Mouse (Mus musculus) frontal cortex, postnatal 14 days (tissue): ENCODE results near the gene Elp4.
A peak's percentile ranks its signal among the peaks of the same experiment; 100 is the strongest.

Source experiments
- DNase-seq, 2 experiments: peaks; one replicate each; pipeline ENCODE4 v3.0.0; 2022; ENCODE audit warnings: low spot score in 2 of 2

The Elp4 gene

DNA sequence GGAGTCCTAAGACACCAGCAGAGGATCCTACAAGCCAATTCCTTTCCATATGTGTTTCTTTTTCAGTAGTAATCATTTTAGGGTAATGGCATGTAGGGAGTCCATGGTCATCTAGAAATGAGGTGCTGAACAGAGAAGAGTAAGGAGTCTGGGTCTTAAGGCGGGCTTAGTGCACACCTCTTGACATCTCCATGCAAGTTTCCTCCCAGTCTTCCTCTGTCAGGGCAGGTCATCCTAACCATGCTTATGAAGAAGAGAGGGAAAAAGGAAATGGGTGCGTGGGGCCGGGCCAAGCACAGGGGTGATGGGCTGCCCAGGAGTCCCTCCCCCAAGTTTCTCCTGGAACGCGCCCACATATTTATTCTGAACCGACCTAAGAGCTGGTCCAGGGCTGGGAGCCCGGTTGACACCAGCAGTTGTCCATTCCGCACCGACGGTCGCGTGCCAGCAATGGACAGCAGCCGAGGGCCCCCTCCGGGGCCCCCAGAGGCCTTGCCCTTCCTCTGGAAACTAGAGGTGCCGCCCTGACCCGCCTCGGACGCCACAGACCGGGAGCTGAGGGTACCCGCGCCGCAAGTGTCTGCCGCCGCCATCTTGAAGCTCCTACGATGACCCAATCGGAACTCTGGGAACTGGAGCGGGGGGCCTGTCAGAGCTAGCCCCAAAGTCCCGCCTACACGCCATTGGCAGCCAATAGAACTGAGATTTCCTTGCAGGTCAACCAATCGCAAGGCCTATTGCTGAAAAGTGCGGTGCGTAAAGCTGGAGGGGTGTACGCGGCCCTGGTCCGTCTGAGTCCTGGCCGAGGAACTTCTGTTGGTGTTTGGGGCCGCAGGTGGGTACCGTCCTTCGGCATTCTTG is at the start of gene Elp4, which contains the start of gene Immp1l:
Gene Elp4, minus strand, starts transcription at position 669 of the 861 bp plus-strand sequence.
Gene Immp1l, plus strand, starts transcription at position 743 of the 861 bp plus-strand sequence.
- peak; percentile 95 to 97 for DNase-seq

DNA sequence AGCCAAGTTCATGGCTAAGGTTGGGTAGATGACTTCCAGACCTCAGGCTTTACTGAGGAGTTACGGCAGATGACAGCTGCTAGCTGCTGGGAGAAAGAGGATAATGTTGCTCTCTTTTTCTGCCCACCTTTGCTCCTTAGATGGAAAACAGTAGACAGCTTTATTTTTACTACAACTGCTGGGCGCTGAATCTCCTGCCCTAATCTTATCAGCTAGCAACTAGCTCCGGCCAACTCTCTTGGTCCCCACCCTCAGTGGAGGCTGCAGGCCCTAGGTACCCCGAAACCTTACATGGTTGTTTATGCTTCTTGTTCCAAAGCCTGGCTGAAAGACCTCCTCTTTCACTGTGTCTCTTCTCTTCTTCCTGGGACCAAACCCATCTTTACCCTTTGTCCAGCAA is 49.5 kb upstream of the Elp4 start:
- DNase-seq = no peak

DNA sequence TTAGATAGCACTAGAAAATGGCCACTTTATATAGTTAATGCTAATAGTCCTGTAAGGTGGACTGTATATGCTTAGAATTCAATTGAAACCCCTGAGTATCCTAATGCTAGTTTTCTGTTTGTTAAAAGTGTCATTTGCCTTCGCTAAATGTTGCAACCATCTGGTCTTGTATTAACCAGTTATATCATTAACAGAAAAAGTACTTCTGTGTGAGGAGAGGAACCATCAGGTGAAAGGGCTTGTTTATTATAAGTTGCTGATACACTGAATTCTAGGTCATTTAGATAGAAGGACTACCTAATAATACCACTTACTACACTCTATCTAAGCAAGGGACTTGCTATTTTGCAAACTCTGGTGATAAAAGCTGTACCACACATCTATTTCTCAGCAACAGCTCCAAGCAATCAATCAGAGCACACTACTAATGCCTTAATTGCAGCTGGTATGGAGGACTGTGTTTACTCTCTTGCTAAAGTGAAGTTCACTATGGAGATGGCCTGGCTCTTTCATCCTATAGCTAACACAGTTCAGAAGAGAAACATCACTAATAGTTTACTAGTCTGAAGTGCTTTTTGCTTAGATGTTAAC is 47.1 kb upstream of the Elp4 start:
- DNase-seq = no peak

DNA sequence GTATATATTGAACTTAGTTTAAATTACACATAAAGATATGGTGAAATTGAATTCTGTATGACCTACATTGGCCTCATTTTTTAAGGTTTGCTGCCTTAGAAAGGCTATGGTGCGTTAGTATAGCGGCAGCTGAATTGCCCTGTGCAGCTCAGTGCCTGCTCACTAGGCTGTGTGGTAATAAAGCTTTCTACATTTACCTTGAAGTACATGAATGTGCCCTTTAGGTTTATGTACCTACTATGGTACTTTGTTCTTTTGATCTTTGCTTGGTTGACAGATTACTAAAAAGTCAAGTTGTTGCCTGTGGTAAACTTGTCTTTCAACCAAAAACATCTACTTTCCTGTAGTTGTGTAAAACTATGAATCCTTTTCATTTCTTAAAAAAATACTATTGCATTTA is 45.8 kb upstream of the Elp4 start:
- DNase-seq = no peak

DNA sequence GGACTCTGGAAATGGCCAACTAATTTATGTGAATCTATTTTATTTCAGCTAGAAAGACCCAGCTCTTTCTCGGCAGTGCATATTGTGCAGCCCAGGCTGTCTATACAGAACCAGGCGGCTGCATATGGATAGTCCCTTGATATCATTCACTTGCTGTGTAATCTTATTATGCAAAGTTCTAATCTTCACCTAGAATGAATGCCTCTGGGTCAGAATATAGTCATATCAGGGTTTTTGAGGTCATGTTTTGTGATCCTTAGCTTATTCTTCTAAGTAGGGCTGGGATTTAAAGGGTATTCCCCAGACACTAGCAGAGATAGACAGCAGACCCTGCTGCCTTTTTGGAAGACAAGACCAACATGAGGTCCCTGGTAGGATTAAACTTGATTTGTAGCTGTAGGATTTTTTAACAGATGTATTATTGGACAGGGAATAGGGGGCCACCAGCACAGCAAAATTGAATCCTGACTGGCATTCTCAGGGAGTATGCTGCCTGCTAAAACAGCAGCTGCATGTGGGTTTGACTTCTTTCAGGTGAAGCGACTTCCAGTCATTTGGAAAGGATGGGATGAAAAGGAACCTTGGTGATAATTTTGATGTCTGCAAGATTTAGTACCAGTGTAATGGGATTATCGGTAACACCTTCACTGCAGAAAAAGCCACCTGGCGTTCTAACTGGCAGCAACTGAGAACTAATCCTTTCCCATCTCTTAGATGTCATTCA is 13.4 kb upstream of the Elp4 start:
- DNase-seq = no peak

DNA sequence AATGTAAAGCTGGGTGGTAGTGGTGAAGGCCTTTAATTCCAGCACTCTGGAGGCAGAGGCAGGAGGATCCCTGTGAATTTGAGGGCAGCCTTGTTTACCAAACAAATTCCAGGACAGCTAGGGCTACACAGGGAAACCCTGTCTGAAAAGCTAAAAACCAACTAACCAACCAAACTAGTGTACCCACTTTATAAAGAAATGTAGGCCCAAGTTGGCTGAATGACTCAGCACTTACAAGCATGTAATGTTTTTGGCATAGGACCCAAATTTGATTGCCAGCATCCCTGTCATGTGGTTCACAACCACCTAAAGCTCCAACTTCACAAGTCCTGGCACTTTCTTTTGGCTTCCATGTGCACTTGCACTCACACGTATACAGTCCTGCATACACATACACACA is 12.3 kb upstream of the Elp4 start:
- no peak for DNase-seq

DNA sequence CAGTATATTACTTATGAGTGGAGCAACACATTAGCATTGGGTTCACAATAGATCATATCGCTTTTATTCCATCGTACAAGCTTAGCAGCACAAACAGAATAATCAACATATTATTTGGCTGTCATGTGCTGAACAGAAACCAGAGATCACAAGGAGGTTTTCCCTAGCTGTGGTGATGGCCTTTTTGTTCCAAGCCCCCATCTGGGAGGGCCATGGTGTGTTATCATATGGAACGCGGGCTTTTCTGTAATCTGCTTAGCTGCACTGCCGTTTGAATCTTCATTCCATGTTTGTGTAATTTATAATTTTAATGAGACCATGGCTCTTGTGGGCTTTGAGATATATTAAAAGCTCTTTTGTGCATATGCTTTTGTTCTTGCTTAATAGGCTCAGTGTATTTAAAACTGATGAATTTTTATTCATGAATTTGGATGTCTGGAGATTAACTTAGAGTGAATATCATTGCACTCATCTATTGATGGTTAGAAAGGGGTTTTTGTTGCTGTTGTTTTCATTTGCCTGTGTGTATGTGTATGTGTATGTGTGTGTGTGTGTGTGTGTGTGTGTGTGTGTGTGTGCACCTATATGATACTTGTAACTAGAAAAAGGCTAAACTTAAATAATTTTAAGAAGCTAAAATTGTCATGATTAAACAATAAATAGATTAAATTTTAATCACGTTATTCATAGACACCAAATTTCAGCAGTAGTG is 9.4 kb upstream of the Elp4 start:
- no peak for DNase-seq

DNA sequence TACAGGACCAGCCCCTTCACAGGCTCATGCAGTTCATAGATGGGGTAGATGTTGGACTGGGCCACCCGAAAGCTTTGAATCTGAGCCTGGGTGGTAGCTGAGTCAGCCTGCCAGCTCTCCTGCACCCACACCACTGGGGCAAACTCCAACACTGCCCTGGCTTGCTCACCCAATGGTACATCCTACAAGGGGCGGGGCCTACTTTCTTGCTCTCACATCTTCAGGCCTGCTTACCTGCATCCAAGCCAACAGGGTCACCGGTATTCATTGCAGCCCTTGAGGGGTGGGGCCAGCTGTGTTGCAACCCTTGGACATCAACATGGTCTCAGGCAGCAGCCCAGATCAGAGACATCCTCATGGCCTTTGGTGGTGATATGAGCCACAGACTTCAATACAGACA is 6.2 kb upstream of the Elp4 start:
- DNase-seq = no peak

DNA sequence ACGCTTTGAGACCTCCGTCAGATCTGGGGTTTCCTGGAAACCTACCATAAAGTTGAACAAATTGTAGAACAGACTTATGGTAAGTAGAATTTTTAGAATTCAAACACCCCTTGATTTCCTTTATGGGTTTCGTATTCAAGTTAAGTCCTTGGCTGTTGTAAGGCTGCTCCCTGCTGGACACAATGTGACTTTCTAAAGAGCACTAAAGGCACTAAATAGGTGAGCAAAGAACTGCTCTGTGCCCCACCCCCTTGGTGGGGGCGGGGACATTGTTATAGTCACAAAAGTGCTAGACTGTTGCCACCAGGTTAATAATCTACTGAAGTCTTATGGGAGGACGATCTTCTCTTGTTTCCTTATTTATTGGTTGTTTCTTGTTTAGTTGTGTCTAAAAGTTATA is 4.0 kb upstream of the Elp4 start:
- DNase-seq = no peak

DNA sequence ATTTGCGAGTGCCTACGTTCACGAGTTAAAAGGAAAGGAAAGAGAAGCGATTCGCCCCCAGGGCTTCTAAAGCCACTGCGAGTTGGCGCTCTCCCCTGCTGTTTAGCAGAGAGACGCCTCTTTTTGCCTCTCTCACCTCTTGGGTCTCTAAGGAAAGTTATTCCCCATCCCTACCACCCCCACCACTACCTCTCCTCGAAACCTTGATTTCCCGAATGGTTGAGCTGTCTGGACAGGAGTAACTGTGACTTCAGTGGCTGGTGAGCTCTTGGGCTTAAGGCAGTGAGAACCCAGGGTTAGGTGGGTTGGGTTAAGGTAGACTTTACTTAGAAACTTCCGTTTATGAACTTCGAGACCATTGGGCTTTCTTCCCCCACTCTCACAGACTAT is 388 bp upstream of the Elp4 start:
- no peak for DNase-seq

DNA sequence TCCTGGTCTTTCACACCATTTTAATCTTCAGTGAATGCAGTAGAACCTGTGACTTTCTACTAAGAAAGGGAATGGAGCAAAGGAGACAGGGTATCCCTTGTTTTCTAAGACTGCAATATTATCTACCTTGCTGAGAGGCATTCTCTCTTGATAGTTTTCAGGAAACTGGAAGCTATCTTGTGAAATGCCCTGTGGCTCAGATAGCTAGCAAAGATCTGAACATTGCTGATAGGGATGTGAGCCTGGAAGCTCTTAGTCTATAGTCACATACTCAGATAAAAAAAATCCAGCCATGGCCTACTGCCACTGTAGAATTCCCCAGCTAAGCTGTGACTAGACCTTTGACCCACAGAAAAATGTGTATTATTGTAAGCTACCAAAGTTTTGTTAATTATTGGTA is 13.5 kb downstream of the Elp4 start:
- DNase-seq = no peak

DNA sequence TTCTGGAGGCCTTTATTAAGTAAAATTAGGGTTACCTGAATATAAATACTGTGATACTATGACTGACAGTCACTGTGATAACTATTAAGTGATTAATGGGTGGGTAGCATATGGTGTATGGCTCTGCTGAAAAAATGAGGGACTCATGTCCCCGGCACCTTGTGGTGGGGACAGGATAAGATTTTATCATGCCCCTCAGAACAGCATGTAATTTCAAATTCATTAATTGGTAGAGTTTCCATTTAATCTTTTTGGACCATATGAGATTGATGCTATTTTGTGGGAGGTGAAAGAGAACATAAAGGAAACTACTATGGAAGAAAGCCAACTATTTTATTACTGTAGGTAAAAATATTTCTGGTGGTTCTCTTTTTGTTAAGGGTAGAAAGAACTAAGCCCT is 31.0 kb downstream of the Elp4 start:
- DNase-seq = no peak

DNA sequence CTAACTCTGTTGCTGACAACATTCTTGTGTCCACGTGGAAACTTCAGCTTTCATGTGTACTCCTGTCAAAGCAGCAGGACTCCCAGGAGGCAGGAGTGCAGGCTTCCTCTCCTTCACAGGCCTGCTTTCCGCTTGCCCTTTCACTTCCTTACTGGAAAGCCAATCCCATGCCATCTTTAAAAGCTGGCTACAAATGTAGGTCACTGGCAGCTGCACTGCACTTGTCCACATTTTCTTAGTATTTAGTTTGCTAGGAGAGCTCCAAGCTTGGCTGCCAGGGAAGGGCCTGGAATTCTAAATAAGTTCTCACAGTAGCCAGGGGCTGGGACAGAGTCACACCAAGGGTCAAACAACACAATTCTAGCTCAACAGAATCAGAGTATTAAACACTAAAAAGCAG is 49.6 kb downstream of the Elp4 start:
- DNase-seq = peak in 1 of 2 experiments; percentile 11

DNA sequence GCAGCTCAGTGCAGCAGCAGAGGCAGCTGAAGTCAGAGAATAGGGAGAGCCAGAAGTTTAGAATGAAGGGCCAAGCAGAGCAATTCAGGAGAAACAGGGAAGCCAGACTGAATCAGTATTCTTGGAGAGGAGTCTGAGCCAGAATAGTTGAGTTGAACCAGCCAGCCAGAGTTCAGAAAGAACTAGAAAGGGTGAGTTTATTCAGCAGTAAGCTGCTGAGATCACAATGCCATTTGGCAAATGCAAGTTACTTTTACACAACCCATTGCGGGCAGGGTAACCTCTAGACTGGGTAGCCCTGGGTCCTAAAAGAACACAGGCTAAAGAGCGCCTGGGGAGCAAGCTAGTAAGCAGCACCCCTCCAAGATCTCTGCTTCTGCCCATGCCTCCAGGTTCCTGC is 51.4 kb downstream of the Elp4 start:
- DNase-seq = no peak

DNA sequence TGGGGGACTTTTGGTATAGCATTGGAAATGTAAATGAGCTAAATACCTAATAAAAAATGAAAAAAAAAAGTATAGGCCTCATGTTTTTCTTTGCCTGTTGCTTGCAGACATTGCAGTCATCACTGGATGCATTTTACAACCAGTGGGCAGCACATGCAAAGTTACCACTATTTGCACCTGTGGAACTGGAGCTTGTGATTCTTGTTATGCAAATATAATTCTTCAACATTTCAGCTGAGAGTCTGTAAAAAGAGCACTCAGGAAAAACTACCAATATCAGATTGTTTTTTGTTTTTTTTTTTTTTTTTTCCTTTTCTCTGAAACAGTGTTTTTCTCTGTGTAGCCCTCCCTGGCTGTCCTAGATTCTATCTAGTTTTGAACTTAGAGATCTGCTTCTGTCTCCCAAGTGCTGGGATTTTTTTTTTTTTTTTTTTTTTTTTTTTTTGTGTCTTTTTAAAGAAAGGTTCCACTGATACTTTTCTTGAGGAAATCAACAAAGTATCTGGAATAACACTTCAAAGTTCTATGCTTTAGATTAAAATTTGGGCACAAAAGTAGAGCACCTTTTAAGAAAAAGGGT is 52.6 kb downstream of the Elp4 start:
- no peak for DNase-seq

DNA sequence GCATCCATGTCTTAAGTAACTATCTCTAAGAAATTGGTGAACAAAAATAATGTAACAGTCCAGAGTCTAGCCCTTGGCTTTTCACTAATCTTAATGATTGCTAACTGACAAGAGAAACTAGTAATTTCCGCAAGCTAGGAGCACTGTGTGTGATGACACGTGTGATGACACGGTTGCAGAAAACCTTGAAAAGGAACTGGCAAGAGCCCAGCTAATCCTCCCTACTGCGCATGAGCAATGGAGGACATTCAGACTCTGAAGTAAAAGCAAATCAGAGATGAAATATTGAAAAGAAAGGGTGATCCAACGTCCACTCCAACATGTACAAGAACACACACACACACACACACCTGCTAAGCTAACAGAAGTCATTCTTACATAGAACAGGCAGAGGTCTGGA is 61.2 kb downstream of the Elp4 start:
- no peak for DNase-seq

DNA sequence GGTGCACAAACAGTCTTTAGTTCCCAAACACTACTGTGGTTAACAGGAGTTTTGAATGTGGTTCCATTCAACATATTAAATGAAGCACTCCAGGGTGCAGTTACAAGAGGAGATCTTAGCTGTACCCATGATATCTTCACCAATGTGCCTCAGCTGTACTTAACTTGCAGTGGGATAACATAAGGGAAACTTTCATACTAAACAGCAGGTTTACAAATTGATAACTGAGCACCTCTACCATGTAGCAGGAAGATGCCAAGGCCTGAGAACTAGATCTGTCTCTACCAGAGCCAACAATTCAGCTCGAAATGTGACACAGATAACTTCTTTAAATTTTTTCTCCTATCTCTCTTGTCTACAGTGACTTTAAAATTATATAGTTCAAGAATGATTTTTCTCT is 86.4 kb downstream of the Elp4 start:
- no peak for DNase-seq

DNA sequence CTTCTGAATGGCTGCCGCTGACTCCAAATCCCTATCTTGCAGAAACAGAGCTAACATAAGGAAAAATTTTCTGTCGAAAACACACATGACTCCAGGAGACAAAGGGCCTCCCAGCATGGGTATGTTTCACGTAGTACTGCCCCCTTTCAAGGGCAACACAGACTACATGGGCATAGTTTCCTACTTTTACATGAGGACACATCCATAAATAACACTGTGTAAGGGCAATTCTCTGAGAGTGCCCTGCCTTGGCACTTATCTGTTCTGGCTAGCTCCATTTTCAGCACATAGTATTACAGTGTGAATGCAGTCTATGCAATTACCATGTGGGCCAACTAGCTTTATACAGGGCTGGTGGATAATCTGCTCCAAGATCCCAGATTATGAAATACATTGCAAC is 89.2 kb downstream of the Elp4 start:
- DNase-seq = no peak

DNA sequence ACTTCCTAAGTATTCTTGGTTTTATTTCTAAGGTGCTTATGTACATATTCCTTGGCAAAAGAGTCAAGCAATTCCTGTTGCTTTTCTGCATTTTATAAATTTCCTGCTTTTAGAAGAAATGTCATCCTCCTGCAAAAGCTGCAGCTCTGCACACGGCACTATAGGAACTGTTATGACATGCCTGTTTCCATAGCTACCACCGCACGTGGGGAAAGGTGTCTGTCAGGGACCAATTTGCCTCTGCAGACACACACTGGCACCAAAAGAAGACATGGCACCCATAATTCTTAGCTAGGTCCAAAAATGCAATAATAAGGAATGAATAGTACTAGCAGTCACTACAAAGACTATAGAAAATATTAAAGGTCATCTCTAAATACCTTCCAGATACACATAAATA is 91.3 kb downstream of the Elp4 start:
- no peak for DNase-seq

DNA sequence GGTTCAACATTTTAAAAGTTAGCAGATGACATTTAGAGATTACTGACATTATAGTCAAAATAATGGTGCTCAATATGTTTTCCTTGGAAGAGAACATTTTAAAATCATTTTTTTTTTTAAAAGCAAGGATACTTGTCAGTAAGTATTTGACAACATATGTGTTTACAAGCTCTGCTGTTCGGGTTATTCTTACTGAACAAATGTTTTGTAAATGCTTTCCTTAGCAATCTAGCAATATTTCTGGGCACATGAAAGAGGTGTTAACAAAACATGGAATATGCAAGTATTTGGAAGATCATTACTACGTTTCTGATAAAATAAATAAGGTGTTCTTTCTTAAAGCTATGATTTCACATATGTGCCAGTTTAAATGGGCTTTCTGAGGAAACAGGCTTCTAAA is 94.1 kb downstream of the Elp4 start:
- DNase-seq = no peak

DNA sequence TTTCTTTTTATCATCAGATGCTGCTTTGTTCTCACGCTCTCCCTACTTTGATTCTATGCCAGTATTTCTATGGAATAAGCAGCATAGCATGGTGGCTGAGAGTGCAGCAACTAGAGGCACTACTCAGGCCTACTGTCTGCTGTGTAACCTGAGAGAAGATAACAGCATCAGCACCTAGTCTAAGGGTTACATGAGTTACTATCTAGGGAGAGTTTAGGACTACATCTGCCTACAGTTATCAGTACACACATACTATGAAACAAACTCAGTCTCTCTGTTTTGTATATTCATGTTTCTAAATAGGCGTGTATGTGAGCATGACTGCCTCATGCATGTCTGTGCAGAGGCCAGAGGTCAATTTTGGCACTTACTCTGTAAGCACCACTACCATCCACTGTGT is 97.8 kb downstream of the Elp4 start:
- no peak for DNase-seq

DNA sequence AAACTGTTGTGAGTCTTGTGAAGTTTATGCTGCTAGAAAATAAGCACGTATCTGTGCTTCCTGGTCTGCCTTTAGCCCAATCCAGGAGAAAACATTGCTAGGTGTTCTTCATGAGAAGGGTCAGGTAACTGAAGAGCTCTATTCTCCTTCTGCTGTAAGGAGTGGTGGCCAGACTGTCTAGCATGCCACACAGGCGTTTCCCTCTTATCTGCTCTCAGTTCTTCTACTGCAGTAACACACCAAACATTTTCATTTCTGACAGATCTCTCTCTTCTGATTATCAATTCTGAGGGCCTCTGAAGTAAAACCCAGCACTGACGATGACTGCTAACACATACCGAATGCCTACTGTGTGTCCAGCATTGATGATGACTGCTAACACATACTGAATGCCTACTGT is 98.3 kb downstream of the Elp4 start:
- DNase-seq = no peak
